Mouse (Mus musculus) limb, embryonic 14.5 days (tissue): ENCODE measurements around the gene Olfr507. TPM values are rescaled to one million over a fixed set of nuclear protein-coding genes. Genes with fewer than 3 reads are reported as not detected.
"Not testable (repeated sequence)": the region's sequence is repeated elsewhere in the genome, so short reads cannot be mapped to it uniquely, and the experiment has no call there.

Experiments used
- ATAC-seq: fragments of 200-750 bp; cut with Nextera tagmentation; 2 replicates; pipeline ENCODE4 v1.8.0; 2017; ENCODE audit warnings: low read depth, moderate number of reproducible peaks, moderate TSS enrichment; ENCODE audit not compliant: low FRiP score
- DNase-seq: peaks from one replicate; pipeline ENCODE4 v3.0.0-alpha.2; 2015; ENCODE audit warnings: low spot score
- H3K27ac ChIP-seq: fragments of 300-500 bp; sonication (generic); replicated peaks from 2 replicates; pipeline ENCODE4 v1.5.1; 2014; ENCODE audit warnings: low read depth, mild to moderate bottlenecking, low read length, moderate library complexity, mixed read lengths
- H3K27me3 ChIP-seq: fragments of 300-500 bp; sonication (generic); 2 replicates; pipeline ENCODE4 v1.6.1; 2014; ENCODE audit warnings: low read length, mixed read lengths; ENCODE audit not compliant: control insufficient read depth, insufficient read depth
- H3K36me3 ChIP-seq: fragments of 300-500 bp; sonication (generic); 2 replicates; pipeline ENCODE4 v1.6.1; 2014; ENCODE audit warnings: mild to moderate bottlenecking, low read length, moderate library complexity, mixed read lengths; ENCODE audit not compliant: control insufficient read depth, insufficient read depth
- H3K4me1 ChIP-seq: fragments of 300-500 bp; sonication (generic); 2 replicates; pipeline ENCODE4 v1.6.1; 2014; ENCODE audit warnings: antibody characterized with exemption, low read length, mixed read lengths; ENCODE audit not compliant: control insufficient read depth, insufficient read depth
- H3K4me2 ChIP-seq: fragments of 300-500 bp; sonication (generic); replicated peaks from 2 replicates; pipeline ENCODE4 v1.6.1; 2014; ENCODE audit warnings: low read depth, mild to moderate bottlenecking, low read length, moderate library complexity; ENCODE audit not compliant: severe bottlenecking
- H3K4me3 ChIP-seq: fragments of 300-500 bp; sonication (generic); replicated peaks from 2 replicates; pipeline ENCODE4 v1.5.1; 2014; ENCODE audit warnings: low read length
- H3K9ac ChIP-seq: fragments of 300-500 bp; sonication (generic); 2 replicates; pipeline ENCODE4 v1.6.1; 2014; ENCODE audit warnings: mild to moderate bottlenecking, low read depth, low read length, moderate library complexity; ENCODE audit not compliant: severe bottlenecking
- H3K9me3 ChIP-seq: fragments of 300-500 bp; sonication (generic); 2 replicates; pipeline ENCODE4 v1.6.1; 2016; ENCODE audit warnings: low read length; ENCODE audit not compliant: control insufficient read depth
- POLR2A ChIP-seq: fragments of 200-500 bp; IDR thresholded peaks from 2 replicates; pipeline ENCODE4 v1.8.0; 2012; ENCODE audit warnings: inconsistent platforms, mild to moderate bottlenecking, moderate library complexity, borderline replicate concordance; ENCODE audit not compliant: insufficient read depth, insufficient read length; ENCODE audit errors: extremely low read depth
- WGBS: fragments of 180-500 bp; shearing (Covaris S2); extraction: QIAGEN DNeasy Blood & Tissue Kit; methylation state at CpG from one replicate; pipeline ENCODE4 v1.1.7; 2014; 5-methylcytosine and 5-hydroxymethylcytosine counted together
- polyA plus RNA-seq, 2 experiments: library from polyadenylated mRNA; depleted of rRNA in 1 of 2; stranded (reverse) in 1 of 2; unstranded in 1 of 2; fragments of >200 nt; fragmentation: Nextera tagmentation in 1 of 2; extraction: Ambion mirVana in 1 of 2; gene quantifications; 2 replicates each; pipeline versions ENCODE4 v1.2.1 to v1.2.3; 2012 to 2014

Gene Olfr507
- polyA plus RNA-seq (2012; rRNA removed) (not detected in 2 replicates), polyA plus RNA-seq (2014; fragmentation: Nextera tagmentation; extraction: Ambion mirVana) (not detected in 2 replicates)

DNA sequence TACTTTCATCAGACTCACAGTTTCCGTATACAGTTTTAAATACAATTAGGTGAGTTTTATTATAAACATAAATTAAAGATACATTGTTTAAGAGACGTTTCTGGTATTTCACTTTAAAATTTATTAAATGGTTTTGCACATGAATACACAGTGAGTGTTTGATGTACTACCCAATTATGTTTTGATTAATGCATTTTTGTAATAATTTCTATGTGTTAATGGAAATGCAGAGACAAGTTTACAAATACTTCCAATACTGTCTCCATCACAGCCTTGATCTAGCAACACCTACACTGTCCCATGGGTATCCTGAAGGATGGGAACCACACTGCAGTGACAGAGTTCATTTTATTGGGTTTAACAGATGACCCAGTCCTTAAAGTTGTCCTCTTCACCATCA, at the start of gene Olfr507:
Olfr507 (plus strand) TSS at position 301 of the 400 bp plus-strand sequence.
- no peak for TF ChIP-seq POLR2A
- no peak for ATAC-seq
- H3K9me3 ChIP-seq, result no peaks in the 10 kb centered on the region
- H3K4me3 ChIP-seq, result no peak within 1 kb of the TSS
- H3K9ac ChIP-seq, result no peak within 1 kb of the TSS
- DNase-seq, result no peak
- H3K27me3 ChIP-seq, result no peaks in the 10 kb centered on the region
- no peak within 1 kb of the TSS for H3K27ac ChIP-seq
- no peaks in the 10 kb centered on the region for H3K4me1 ChIP-seq
- no peak within 1 kb of the TSS for H3K4me2 ChIP-seq
- 72% methylated on average over 2 of the region's 2 CpGs for WGBS
- H3K36me3 ChIP-seq, result no peaks in the 10 kb centered on the region

DNA sequence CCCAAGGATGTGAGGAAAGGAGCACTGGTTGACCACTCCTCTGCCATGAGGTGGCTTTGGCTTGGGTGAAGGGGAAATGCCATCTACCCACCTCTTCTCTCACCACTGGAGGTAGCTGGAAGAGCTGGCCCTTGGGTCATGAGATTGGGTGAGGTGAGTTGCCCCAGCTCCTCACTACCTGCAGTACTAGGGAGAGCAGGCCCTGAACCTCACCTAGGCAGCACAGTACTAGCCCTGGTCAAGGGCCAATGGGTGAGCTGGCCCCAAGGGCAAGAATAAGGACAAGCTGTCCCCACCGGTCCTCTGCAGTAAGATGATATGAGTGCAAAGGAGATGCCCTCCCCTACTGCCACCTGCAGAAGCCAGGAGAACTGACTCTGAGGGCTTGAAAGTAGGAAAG, 31.8 kb upstream of the Olfr507 start:
- no peak for DNase-seq
- Histone ChIP-seq H3K9ac (no peak overlapping the region), H3K27me3 (no peaks in the 10 kb centered on the region), H3K27ac (no peak overlapping the region), H3K4me2 (no peak overlapping the region), H3K4me3 (no peak overlapping the region), H3K9me3 (no peaks in the 10 kb centered on the region), H3K36me3 (no peaks in the 10 kb centered on the region), H3K4me1 (no peaks in the 10 kb centered on the region)
- TF ChIP-seq POLR2A, result no peak
- 78% methylated on average over 1 of the region's 1 CpGs for WGBS
- no peak for ATAC-seq

DNA sequence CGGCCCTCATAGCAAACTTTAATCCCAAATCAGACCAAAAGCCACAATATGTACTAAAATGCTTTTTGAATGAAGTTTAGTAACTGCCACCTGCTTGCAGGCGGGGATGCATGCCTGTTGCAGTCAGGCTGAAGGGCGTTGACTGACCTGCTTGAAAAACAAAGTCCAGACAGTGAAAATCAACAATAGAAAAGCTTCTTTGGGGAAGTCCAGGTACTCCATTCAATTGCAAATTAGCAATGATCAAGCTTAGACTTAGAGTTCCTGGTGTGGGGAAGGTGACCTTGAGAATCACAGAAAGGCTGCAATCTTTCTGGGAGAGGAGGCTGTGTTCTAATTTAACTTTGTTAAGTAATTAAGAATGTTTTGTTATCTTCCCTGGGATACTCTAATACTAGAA, 19.7 kb upstream of the Olfr507 start:
- ATAC-seq, H3K4me3 ChIP-seq, DNase-seq, H3K27ac ChIP-seq, H3K36me3 ChIP-seq, H3K9me3 ChIP-seq, H3K27me3 ChIP-seq, H3K9ac ChIP-seq, H3K4me1 ChIP-seq, H3K4me2 ChIP-seq: not testable (repeated sequence)
- 81% methylated on average over 3 of the region's 3 CpGs for WGBS

DNA sequence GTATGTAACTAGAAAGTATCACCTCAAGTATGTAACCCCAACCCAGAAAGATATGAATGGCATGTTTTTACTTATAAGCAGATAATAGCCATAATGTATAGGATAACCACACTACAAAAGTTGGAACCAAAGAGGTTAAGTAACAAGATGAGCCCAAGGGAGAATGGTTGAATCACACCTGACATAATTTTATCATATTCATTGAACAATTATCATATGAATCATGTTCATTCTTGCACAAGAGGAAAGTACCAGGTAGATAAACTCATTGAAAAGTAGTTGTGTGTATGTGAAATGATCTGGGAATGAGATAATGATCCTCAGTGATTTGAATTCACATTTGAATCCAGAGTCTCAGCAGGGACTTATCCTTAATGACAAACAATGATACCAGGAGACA, 11.1 kb upstream of the Olfr507 start, which contains the start of gene Olfr506:
Olfr506 (plus strand) TSS at position 301 of the 400 bp plus-strand sequence.
- no peaks in the 10 kb centered on the region for H3K4me1 ChIP-seq
- no peak within 1 kb of the TSS for H3K4me2 ChIP-seq
- no peaks in the 10 kb centered on the region for H3K36me3 ChIP-seq
- H3K9me3 ChIP-seq, result no peaks in the 10 kb centered on the region
- H3K9ac ChIP-seq, result no peak within 1 kb of the TSS
- no peak within 1 kb of the TSS for H3K4me3 ChIP-seq
- ATAC-seq (no peak), DNase-seq (no peak)
- H3K27me3 ChIP-seq, result no peaks in the 10 kb centered on the region
- TF ChIP-seq POLR2A, result no peak
- no peak within 1 kb of the TSS for H3K27ac ChIP-seq

DNA sequence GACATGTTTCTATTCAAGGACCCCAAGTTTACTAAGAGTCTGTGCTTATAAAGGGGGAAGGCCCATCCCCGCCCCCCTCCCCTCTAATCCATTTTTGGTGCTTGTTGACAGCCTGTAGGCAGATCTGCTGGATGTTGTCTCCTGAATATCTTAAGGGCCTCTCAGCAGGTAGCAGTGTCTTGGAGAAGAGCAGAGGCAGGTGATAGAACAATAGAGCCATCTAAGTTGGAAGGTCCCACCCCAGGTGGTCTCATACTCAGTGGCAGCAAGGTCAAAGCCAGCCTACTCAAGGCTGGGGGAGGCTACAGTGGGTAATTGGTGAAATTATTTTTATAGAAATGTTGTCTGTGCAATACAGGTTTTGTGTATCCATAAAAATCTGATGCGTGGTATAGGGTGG, 7.5 kb upstream of the Olfr507 start:
- WGBS, result 82% methylated on average over 2 of the region's 2 CpGs
- Histone ChIP-seq H3K36me3 (no peaks in the 10 kb centered on the region), H3K4me2 (no peak overlapping the region), H3K27me3 (no peaks in the 10 kb centered on the region), H3K9me3 (no peaks in the 10 kb centered on the region), H3K9ac (no peak overlapping the region), H3K27ac (no peak overlapping the region), H3K4me3 (no peak overlapping the region), H3K4me1 (no peaks in the 10 kb centered on the region)
- no peak for DNase-seq
- TF ChIP-seq POLR2A, result no peak
- ATAC-seq, result no peak

DNA sequence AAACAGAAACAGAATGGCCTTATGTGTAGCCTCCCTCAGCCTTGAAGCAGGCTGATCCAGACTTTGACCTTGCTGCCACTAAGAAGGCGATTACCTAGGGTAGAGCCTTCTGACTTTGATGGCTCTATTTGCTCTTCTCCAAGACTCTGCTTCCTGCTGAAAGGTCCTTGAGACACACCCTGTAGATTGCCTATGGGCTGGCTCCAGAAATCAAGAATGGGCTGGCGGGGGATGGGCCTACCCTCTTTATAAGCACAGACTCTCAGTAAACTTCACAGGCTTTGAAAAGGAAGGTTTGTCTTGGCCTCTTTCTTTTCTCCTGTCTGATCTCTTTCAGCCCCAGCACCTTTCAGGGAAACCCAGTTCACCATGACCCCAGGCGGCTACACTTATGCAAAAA, 4.8 kb upstream of the Olfr507 start:
- not testable (repeated sequence) for H3K27ac ChIP-seq, H3K9ac ChIP-seq, H3K4me3 ChIP-seq, H3K9me3 ChIP-seq, H3K4me2 ChIP-seq, H3K36me3 ChIP-seq, ATAC-seq, H3K27me3 ChIP-seq, DNase-seq, H3K4me1 ChIP-seq
- 62% methylated on average over 3 of the region's 3 CpGs for WGBS
